Mouse (Mus musculus) spleen, adult 2 months (tissue): ENCODE results near the gene Alad.

ENCODE experiments used
- CTCF ChIP-seq: fragments of 200-500 bp; IDR thresholded peaks from 2 replicates; pipeline ENCODE4 v1.5.1; 2011; ENCODE audit warnings: mild to moderate bottlenecking, inconsistent platforms; ENCODE audit not compliant: insufficient read depth, insufficient read length, insufficient replicate concordance; ENCODE audit errors: extremely low read depth
- POLR2A ChIP-seq: fragments of 200-500 bp; IDR thresholded peaks from 2 replicates; pipeline ENCODE4 v1.6.1; 2011; ENCODE audit warnings: low read depth, low read length, inconsistent platforms

GRCm38 (mm10) chr4:62485450-62486161 lies 34.1 kb downstream of the Alad start:
- TF ChIP-seq POLR2A (no peak), CTCF (no peak)
